Mouse (Mus musculus) gastrocnemius, postnatal 14 days (tissue): ENCODE results near the gene Misp. TPM values are rescaled to one million over a fixed set of nuclear protein-coding genes. Genes with fewer than 3 reads are reported as not detected.
A peak's percentile ranks its signal among the peaks of the same experiment; 100 is the strongest.

Experiments used
- DNase-seq: peaks from one replicate; pipeline ENCODE4 v3.0.0; 2021; ENCODE audit warnings: mixed read lengths
- intact Hi-C: fragments of 180-260 bp; cut with DNase I; formaldehyde crosslinking; loops from one replicate; pipeline ENCODE4 v1.15.1; 2025; ENCODE audit warnings: low total_unique reads
- long read RNA-seq, 2 experiments: library from polyadenylated mRNA; stranded (forward); transcript quantifications; one replicate each; pipeline ENCODE4 v2.0.0; 2021
- total RNA-seq, 2 experiments: library from RNA; stranded (reverse); gene quantifications; 2 replicates each; pipeline ENCODE4 v1.2.3; 2021

Gene Misp
- under 1 TPM in 1 of 2 experiments, not detected in 1; 0.35 TPM for total RNA-seq
- long read RNA-seq, experiment 1 = 0 reads
- long read RNA-seq, experiment 2 = 0 reads

DNA sequence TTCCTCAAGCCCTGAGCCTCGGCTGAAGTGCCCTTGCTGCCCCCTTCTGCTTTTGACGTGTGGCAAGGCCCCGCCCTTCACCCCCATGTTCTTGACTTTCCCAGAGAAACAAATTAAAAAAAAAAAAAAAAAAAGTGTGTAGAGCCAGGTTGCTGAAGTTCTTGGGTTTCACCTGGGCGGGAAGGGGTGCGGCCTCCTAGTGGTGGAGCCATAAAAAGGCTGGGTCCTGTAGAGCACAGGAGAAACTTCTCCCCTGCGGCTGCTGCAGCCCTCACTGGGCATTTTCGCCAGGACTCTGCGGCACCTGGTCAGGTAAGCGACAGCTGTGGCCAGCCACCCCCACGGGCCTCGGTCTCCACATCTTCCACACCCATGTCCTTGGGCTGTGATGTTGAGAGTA, at the start of gene Misp:
TSS of gene Misp (plus strand) at position 208 of the 400 bp plus-strand sequence.
- no peak for DNase-seq
- intact Hi-C loops = no loop called here

DNA sequence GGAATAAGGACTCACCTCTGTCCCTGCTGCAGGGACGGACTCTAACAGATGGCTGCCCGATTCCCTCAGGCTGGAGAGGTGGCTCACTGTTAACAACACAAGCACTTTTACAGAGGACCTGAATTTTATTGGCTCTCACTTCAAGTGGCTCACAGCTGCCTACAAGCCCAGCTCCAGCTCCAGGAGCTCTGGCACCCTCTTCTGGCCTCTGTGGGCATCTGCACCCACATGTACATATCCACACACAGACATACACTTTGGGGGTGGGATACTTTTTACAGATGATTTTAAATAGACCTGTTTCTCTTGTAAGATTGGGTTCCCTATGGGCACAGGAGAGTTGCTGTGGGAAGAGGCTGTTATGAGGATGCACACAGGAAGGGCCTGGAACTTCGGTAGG, 48.5 kb upstream of the Misp start:
- intact Hi-C loops = no loop called here
- no peak for DNase-seq

DNA sequence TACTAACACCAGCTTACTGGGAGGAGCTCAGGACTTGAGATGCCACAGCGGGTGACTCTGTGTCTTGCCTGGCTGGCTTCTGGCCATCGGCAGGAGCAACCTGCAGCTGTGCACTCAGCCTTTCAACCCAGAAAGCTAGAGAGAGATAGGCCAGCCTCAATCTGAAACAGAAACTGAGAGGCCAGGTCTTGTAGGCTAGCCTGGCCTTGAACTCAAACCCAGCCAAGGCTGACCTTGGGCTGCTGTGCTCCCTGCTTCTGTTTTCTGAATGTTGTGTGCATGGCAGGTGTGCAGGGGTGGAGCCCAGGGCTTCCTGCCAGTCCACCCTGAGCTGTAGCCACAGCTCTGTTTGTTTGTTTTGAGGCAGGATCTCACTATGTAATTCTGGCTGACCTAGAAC, 47.6 kb upstream of the Misp start:
- no peak for DNase-seq
- intact Hi-C loops = no loop called here

DNA sequence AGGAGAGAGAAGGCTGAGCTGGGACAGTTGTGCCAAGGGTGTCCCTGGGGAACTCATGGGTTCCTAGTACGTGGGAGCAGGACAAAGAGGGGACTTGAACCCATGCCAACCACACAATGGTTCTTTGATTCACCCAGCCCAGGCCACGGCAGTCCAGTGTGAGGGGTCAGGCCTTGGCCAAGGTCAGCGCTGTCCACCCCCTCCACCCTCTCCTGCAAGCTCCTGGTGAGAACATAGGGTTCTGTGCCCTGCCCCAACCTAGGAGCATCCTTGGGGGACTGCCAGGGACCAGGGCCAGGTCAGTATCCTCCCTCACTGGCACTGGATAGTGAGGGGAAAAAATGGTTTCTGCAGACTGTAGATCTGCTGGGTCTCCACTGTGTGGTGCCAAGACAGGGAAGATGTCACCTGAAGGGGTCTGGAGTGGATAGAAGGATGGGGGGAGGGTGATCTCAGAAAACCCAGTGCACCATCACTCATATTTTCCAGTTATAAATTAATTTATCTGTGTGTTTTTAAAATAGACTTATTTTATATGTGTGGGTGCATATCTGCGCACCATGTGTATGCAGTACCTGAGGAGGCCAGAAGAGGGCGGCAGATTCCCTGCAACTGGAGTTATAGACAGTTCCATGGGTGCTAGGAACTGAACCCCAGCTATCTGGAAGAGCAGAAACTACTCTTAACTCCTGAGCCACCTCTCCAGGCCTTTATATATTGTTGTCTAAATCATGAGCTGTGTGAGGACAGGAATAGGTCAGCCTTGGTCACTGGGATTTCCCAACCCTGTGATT, 46.1 kb upstream of the Misp start:
- intact Hi-C loops = no loop called here
- no peak for DNase-seq

DNA sequence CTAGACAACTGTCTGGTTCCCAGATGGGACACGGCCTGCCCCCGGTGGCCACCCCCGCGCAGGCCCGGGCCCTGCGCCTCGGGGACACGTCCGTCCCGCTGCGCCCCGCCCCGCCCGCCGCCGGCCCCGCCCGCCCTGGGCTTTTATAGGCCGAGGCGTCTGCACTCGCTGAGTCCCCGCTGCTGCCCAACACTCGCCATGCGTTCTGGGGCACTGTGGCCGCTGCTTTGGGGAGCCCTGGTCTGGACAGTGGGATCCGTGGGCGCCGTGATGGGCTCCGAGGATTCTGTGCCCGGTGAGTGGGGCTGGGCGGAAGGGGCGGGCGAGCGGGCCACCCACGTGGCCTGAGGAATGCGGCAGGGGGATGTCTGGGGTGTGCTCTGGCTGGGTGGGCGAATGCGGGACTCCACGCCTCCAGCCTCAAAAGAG, 43.7 kb upstream of the Misp start, which contains the start of gene Fstl3:
TSS of gene Fstl3 (plus strand) at position 170 of the 429 bp plus-strand sequence.
- no peak for DNase-seq
- intact Hi-C loops = no loop called here

DNA sequence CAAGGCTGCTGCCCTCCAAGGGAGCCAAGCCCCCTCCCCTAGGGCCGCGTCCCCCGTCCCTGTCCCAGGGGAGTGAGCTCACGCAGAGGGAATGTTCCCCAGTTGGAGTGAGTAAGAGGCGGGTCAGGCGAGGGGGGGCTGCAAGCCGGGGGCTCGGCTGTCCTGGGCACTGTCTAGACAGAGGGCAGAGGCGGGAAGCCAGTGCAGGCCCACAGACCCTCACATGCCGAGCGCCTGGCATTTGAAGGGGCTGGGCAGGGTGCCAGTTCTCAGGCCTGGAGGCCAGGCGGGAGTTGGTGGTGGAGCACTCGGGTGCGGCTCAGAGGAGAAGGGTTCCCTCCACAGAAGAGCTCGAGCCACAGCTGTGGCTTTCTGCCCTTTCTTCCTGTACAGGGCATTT, 42.8 kb upstream of the Misp start:
- intact Hi-C loops = no loop called here
- no peak for DNase-seq

DNA sequence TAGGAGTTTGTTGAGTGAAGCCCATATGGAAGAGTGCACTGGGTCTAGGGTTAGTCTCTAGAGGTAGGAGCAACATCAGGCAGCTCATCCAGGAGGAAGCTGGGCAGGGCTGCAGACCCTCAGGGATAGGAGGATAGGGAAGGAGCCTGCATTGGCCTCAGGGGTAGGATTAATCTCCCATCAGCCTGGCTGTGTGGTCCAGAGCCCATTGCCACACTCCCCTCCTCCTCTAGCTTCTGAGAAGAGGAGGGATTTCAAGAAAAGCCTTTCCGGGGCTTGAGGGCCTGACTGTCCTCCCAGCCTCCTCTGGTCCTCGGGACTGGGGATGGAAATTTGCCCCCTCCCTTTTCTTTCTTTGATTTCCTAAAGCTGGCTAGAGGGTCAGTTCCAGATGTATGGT, 41.6 kb upstream of the Misp start:
- DNase-seq = no peak
- intact Hi-C loops = no loop called here

DNA sequence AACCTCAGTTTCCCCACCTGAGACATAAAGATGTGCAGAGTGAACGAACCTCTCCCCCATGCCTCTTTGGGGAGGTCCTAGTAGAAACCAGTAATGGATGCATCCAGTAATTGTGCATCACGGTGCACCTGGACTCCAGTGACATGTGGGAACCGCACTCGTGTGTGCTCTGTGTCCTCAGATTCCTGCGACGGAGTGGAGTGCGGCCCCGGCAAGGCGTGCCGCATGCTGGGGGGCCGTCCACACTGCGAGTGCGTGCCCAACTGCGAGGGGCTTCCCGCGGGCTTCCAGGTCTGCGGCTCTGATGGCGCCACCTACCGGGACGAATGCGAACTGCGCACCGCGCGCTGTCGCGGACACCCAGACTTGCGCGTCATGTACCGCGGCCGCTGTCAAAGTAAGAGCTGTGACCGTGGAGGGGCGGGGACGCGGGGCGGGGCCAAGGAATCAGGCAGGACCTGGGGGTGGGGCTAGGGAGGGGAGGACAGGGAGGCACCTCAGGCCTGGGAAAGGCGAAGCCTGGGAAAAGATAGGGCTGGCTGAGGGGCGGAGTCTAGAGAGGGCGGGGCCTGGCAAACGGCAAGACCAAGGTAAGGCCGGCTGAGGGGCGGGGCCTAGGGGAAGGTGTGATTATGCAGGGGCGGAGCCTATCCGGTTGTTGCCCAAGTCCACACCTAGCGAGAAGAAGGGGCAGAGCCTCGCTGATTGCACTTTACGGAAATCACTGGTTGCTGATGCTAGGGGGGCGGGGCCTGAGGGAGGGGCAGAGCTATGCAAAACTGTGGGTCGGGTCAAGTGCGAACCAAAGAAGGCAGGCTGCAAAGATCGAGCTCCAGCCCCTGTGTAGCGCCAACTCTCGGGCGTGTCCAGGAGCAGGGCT, 40.8 kb upstream of the Misp start:
- intact Hi-C loops = no loop called here
- peak; percentile 91 for DNase-seq

DNA sequence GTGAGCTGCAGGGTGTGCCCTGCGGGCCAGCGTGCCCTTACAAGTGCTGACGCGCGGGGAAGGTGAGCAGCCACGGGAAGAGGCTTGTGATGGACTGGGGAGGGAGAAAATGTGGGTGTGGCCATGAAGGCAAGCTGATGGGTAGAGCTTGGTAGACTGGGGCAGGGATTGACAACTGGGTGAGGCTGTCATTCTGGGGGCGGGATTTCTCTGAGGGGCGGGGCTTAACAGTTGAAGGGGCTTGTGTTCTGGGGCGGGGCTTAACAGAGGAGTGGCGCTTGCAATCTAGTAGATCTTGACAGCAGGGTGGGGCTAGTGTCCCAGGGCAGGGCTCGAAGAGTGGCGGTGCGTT, 40.1 kb upstream of the Misp start:
- DNase-seq = no peak
- intact Hi-C loops = no loop called here

DNA sequence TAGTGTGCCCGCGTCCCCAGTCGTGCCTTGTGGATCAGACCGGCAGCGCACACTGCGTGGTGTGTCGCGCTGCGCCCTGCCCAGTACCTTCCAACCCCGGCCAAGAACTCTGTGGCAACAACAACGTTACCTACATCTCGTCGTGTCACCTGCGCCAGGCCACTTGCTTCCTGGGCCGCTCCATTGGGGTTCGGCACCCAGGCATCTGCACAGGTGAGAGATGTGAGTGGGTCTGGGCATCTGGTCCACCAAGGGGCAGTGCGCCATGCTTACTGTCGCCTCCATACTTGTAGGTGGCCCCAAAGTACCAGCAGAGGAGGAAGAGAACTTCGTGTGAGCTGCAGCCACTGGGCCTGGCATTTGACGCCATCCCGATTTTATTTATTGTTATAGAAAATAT, 39.6 kb upstream of the Misp start:
- no peak for DNase-seq
- intact Hi-C loops = no loop called here

DNA sequence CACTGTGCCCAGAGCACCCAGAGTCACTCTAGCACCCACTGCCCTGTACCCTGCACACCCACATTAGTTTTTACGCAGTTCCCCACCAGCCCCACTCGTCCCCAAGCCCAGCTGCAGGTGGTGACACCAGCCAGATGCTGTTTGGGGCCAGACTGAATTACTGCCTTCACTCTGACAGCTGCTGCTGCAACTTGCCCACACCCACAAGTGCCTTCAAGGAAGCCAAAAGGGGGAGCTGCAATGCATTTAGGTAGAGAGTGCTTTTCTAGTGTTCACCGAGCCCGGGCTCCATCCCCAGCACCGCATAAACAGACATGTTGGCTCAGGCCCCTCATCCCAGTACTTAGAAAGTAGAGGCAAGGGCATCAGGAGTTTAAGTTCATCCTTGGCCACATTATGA, 38.8 kb upstream of the Misp start:
- DNase-seq = no peak
- intact Hi-C loops = no loop called here

DNA sequence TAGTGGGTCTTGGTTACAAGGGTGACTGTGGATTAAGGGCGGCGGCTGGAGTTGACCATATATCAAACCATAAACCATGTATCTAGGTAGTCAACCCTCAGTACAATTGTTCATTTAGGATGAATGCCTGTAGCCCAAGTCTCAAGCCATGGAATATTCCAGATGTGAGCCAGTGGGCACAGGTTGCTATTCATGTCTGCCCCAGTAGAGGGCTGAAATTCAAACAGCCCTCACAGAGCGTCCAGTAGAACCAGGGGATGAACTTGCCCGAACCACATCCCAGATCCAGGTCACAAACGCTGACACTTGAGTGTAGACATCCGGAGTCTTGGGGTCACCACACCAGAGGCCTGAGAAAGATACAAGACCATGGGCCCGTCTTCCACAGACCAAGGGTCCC, 37.7 kb upstream of the Misp start:
- no peak for DNase-seq
- intact Hi-C loops = no loop called here

DNA sequence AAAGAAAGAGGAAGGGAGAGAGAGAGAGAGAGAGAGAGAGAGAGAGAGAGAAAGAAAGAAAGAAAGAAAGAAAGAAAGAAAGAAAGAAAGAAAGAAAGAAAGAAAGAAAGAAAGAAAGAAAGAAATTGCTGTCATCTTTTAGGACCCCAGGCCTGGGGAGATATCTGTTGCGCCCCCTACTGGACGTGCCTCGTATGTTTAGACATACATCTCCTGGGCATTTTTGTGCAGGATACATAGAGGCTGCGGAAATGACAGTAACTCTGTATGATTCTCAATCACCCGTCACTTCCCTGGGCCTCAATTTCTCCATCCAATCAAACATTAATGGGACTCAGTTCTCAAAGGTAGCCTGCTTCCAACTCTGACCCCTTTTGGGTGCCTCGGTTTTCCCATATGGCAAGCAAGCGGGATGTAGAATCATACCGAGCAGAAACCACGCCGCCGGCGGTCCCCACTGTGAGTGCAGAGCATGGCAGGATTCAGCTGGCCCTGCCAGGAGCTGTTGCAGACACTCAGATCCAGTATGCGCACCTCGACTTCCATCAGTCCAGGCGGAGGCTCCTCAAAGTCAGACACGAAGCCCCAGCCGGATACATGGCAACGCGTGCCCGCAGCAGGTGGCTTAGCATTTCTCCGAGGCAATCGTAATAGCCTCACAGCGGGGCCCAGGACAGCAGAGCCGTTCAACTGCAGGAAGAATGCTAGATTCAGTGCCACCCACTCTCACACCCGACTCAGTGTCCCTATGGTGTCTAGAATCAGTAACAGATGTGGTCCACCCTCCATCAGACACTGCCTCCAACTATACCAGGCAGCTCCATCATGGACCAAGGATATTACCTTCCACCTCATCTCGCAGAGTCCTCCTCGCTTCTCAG, 36.6 kb upstream of the Misp start:
- intact Hi-C loops = no loop called here
- DNase-seq = no peak

DNA sequence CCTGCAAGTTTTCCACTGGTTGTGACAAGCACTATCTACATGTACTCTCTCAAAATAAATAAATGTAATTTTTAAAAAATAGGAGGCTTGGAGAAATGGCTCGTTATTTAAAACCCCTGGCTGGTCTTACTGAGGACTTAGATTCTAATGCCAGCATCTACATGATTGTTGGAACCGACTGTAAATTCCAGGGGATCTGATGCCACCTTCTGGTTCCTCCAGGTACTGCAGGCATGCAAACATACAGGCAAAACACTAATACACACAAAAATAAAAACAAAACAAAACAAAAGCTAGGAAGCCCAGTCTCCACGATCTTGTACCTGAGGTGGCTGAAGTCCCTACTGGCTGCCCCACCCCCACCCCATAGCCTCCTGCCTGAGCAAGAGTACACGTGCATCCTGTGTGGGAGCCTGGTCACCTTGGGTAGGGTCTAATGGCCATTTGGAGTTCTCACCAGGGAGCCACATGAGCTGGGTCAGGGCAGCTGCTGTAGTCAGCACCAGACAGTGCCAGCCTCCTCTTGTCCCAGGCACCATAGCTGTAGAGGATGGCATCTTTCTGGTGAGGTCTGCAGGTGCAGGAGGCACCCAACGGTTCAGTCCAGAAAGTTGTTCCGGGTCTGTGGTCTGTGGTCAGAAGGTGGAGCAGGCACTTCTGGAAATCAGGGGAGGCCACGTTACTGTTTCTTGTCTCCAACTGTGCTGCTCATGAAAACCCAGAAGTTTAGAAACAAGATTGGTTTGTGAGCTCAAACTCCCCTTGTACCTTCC, 32.2 kb upstream of the Misp start:
- intact Hi-C loops = loop anchor here (2.0 to 5.0 kb wide), 2 partner anchors 20 to 96 kb away; no protein-coding TSS in a partner anchor
- peak; percentile 61 for DNase-seq

DNA sequence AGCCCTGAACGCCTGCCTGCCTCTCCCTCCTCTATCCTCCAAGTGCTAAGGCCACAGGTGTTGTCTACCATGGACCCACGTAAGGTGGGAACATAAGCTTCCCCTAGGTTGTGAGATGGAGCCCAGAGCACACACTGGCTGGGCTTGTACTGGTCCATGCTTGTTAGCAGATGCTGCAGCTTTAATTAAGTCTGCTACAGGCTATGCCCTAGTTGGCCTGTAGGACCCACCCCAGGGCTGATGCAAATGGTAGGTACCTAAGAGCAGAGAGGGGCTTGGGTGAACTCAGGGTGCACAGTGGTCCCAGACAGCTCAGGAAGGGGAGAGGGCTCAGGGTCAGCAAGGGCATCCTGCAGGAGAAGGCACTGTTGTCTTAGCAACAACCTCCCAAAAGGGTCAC, 31.2 kb upstream of the Misp start:
- intact Hi-C loops = loop anchor here (2.0 to 5.0 kb wide), 2 partner anchors 21 to 97 kb away; no protein-coding TSS in a partner anchor
- no peak for DNase-seq

DNA sequence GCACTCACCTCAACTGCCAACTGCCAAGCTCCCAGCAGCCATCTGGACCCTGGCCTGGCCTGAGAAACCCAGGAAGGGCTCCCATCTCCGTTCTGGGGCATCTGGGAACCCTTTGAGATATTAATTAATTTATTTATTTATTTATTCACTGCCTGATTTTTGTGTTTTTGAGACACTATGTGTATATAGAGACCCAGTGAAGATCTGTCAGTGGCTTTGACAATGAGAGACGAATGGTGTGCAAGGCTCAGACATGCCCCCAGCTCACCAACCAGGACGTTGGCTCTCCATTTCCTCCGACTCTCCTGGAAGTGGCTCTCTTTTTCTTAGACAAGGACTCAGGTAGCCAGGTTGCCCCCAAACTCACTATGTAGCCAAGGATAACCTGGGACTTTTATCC, 29.9 kb upstream of the Misp start, which contains the start of gene Prss57:
TSS of gene Prss57 (minus strand) at position 101 of the 400 bp plus-strand sequence.
- no peak for DNase-seq
- intact Hi-C loops = no loop called here

DNA sequence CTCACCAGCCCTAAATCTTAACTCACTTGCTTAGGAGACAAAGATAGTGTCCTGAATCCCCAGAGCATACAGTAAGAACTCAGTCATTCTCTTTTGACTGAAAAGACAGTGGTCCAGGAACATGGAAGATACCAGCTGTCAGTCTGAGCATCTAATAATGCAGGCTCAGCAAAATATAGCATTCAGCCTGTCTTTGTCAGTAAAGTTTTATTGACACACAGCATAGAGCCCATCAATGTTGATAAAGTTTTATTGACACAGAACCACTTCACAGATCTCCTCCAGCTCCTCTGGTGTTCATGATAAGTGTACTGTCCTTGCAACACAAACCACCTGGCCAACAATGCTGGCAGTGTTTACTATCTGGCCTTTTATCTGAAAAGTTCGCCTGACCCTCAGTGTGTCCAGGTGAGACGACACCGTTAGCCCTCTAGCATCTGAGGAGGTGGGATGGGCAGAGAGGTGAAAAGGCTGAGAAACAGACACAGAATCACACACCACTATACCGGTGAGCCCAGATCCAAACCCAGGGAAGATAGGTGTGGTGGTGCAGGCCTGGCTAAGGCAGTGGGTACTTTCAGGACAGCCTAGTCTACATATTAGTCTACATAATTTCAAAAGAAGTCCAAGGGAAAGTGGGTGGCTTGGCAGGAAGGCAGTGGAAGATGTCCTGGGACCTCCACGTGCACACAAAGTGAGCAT, 28.3 kb upstream of the Misp start:
- DNase-seq = no peak
- intact Hi-C loops = no loop called here

DNA sequence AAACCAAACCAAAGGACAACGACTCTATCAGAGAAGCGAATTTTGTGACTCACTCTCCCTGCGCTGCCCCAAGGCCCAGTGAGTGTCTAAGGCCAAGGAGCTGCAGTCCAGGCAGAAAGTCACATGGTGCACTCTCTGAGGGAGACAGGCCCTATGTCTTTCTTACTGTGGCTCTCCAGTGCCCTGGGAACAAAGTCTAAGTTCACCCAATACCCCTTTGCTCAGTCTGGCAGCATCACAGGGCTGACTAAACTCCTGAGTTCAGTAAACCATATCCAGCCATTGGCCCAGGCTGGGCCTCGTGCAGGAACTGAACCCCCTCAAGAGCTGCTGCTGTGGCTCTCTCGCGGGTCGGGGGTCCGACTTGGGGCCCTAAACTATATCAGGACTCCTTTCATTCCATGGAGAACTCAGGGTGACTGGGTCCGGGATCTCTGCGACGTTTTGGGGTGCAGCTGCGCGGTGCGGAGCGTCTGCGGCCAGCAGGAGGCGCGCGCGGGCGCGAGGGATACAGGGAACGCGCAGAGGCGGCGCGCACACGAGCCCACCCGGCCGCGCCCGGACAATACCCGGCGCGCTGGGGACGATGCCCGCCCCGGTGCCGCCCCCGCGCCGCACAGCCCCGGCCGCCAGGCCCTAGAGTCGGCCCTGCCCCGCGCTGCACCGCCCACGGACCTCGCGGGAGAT, 27.6 kb upstream of the Misp start, which contains the start of gene Palm:
TSS of gene Palm (plus strand) at position 522 of the 687 bp plus-strand sequence.
- intact Hi-C loops = no loop called here
- DNase-seq = peak; percentile 76
